Mouse (Mus musculus): ENCODE data around the gene Cplx3.

Cplx3 gene

GRCm38 (mm10) chr9:57637741-57638322 lies 31.8 kb upstream of the Cplx3 start:
- peak; percentile 81 to 88 for DNase-seq

DNA sequence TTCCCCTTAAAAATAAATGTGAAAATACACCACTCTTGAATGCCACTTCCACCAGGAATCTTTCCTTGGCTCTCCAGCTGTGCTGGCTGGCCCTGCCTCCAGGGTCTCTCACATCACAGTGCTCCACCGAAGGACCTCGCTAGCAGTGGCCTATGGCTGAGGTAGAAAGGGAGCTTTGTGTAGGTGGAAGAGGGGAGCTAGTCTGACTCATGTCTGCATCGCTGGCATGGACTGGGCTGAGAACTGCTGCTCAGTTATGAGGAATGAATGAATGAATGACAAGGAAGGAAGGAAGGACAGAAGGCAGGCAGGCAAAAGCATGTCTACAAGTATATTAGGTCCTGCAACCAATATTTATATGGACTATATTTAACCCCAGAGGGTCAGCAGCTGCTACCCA lies 31.2 kb upstream of the Cplx3 start:
- no peak for DNase-seq

- DNase-seq, result peak in 1 of 2 experiments; percentile 41
Measured at GRCm38 (mm10) chr9:57633481-57634024, 27.5 kb upstream of the Cplx3 start.

DNA sequence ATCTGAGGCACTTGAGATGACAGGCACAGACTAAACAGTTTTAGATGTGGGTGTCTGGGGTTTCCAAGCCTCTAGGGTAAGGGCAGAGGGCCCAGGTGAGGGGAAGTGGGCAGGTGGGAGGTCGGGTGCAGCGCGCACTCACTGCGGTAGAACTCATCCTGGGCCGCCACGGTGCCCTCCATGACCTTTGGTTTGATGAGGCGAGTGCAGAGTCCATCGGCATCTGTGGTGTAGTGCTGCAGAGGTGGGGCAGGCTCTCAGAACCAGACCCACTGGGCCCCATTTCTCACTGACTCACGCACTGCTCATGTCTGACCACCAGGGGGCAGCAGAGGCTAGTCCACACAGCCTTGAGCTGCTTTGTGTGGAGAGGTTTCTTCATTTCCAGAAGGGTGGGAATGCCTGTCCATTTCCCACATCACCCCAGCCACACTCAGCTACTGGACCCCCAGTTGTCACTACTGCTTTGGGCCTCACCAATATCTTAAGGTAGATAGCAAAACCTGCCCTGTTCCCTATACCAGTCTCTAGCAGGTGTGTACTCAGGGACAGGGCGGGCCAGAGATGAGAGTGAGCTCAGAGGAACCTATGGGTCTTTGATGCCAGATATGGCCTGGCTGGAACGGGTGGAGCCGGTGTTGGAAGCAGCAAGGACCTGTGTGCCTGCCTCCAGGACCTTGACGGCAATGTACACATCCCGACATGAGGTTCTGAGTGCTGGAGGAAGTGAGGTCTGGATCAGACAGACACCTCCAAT lies 23.2 kb upstream of the Cplx3 start:
- peak; percentile 88 to 89 for DNase-seq

GRCm38 (mm10) chr9:57628717-57629116 lies 22.6 kb upstream of the Cplx3 start:
- DNase-seq, result no peak

GRCm38 (mm10) chr9:57627892-57628291 lies 21.8 kb upstream of the Cplx3 start:
- DNase-seq, result no peak

DNA sequence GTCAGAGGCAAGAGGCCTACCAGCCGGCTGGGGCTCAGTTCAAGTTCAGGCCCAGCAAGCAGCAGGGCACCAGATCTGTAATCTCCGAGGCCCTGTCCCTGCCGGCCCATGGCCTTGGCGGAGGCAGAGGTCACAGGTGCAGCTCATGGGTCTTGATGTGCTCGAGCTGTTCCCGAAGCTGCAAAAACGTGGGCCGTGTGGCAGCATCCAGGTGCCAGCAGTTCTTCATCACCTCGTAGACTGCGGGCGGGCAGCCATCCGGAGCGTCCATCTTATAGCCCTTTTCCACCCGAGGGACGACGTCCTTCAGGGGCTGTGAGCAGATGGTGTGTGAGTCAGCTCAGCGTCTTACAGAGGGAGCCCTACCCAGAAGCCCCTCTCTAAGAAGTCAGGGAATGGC lies 21.1 kb upstream of the Cplx3 start:
- no peak for DNase-seq

- DNase-seq, result no peak
Measured at GRCm38 (mm10) chr9:57625674-57626500, 19.8 kb upstream of the Cplx3 start.

DNA sequence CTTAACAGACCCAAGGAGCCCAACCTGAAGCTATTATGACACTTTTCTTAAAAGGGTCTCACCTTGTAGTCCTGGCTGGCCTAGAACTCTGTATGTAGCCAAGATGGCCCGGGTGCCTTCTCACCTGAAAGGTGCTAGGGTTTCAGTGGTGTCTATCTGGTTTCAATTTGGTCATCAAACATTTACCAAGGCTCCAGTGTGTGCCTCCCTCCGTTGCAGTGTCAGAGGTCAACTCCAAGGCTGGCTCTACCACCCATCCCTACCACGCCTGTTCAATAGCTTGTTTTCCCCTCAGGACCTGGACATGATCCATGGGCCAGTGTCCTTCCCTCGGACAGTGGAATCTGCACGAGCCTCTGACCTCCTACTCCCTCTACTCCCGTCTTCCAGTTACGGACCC lies 18.2 kb upstream of the Cplx3 start:
- no peak for DNase-seq

DNA sequence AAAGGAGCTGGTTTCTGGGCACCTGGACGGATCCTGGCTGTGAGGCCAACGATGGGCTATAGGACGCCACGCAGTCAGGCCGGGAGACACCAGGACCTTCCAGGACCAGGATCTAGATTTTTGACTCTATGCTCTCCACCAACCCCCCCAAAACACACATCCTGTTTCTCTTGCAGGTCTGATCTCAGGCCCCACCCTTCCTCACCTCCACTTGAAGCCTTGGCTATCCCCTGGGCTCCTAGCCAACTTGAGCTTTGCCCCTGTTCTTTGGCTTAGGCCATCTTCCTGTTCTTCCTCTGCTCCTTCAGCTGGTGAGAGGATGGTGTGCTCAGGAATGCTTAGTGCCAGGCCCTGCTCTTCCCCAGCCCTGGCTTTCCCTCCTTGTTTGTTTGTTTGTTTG lies 14.6 kb upstream of the Cplx3 start, which contains the start of gene Lman1l:
Gene Lman1l, minus strand, starts transcription at position 101 of the 400 bp plus-strand sequence.
- no peak for DNase-seq

DNA sequence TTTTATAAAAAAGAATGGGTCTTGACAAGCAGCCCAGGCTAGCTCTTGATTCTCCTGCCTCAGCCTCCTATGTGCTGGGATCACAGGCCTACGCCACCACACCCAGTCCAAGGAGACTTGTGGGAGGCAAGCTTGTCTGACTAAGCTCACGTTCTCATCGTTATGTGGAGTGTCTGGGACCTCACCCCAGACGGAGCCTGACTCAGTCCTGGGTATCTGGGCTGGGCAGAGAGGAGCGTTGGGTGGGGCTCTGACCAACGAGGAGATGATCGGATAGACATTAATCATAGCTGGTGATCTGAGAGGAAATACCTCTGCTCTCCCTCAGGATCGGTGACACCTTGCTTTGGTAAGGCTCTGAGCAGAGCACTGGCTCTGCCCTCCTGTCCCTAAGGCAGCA lies 12.8 kb upstream of the Cplx3 start:
- DNase-seq, result no peak

GRCm38 (mm10) chr9:57617556-57618169 lies 11.6 kb upstream of the Cplx3 start:
- no peak for DNase-seq

DNA sequence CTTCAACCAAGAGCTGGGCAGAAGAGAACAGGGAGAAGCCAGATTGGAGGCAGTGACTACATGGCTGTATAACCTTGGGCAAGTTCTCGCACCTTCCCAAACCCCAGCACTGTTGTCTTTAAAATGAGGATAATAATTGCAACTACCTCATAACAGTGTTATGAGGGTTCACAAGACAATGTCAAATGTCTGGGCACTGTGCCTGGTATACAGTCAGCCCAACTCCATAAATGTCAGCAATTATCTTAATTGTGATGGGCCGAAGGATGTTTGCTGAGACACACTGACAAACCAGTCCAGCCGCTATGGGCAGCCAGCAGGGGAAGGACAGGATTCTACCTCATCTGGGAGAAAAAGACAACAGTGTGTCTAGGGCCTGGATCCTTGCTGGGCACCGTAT lies 8.7 kb upstream of the Cplx3 start:
- no peak for DNase-seq

DNA sequence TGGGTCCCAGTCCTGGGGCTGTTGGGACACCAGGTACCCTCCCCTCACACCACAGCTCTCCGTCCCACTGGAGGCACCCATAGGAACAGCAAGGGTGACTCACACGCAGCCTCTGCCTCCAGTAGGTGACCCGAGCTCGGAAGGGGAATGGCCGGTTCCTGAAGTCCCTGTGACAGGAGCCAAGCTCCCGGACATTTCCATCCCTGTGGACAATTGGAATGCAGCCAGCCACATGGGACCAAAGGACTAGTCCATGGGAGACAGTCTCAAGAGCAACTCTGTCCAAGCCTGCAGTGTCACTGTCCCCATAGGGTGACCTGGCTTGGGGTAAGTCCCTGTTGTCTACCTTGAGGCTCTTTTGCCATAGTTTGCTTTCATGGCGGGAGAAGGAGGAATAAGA lies 7.9 kb upstream of the Cplx3 start:
- no peak for DNase-seq

DNA sequence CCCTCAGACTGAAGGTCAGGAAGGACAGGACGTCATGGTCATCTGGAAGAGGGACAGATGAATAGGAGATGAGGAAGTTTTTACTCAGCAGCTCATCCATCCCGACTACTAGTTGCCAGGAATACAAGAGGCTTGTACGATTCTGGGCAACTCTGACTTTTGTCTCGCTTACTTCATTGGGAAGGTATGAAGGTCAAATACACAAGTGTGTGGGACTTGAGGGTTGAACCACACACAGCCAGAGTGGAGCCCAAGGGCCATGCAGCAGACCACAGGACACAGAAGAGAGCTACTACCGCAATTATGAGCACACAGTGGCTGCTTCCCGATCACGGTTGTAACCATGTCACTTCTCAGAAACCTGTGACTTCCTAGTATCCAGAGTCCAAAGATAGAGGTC lies 6.5 kb upstream of the Cplx3 start:
- no peak for DNase-seq

GRCm38 (mm10) chr9:57610359-57610826 lies 4.3 kb upstream of the Cplx3 start:
- DNase-seq, result no peak

- peak in 1 of 2 experiments; percentile 47 for DNase-seq
Measured at GRCm38 (mm10) chr9:57609803-57610202, 3.7 kb upstream of the Cplx3 start.

DNA sequence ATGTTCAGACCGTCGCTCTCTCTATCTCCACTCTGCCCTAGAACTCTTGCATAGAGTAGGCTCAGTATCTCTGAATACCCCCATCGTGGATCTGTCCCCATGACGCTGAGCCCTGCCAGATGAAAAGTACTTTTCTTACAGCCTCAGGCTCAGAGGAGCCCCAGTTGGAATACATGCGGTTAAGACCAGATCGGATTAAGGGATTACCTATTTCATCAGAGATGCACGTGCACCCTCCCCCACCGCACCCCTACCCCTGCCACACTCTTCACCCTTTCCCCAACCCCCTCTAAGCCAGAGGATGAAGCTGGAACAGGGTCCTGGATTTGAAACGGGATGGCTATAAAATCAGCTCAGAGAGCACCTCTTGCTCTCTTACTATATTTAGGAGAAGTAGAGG lies 578 bp downstream of the Cplx3 start:
- DNase-seq, result no peak

GRCm38 (mm10) chr9:57604875-57605274 lies 1.2 kb downstream of the Cplx3 start:
- DNase-seq, result no peak

GRCm38 (mm10) chr9:57602098-57602497 lies 4.0 kb downstream of the Cplx3 start:
- DNase-seq, result no peak

- peak in 1 of 2 experiments; percentile 35 for DNase-seq
Measured at GRCm38 (mm10) chr9:57601353-57601706, 4.8 kb downstream of the Cplx3 start.

DNA sequence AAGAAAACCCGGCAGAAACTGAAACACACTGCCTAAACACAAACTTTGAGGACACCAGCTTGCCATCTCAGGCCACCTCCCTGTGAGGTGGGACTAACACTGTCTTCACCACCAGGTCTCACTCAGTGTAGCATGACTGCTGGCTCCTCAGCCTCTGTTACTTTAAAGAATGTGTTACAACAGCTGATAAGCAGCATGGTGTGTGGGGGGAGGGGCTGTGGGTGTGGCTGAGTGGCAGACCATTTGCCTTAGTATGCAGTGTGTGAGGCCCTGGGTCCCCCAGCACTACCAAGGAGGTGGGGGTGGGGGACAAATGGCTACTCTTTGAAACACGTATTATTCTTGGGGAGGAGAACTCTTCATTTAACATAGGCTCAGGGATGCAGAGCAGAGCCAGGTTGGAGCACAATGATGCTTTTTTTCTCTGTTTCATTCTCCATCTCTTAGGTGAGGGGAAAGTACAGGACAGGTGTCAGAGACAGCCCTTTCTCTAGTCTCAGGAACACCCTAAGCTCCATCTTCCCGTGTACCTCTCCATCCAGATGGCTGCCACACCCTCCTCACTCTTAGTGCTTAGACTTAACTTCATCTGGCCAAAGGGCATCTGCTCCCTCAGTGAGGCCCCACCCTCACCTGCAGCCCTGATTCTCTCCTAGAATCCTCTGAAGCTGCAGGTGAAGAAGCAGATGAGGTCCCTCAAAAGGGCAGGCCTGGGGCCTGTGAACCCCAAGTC lies 5.3 kb downstream of the Cplx3 start:
- peak; percentile 68 to 74 for DNase-seq

All from kidney, postnatal 4 days (tissue).